Mouse (Mus musculus) forebrain, postnatal 0 days (tissue): ENCODE measurements at regions not wholly inside any gene's neighbourhood (a gene's known extent, or its start where the extent isn't known, plus 50 kb on each side); places are given as distances from the start of the nearest gene placed in this dataset.
"Not testable (repeated sequence)": the region's sequence is repeated elsewhere in the genome, so short reads cannot be mapped to it uniquely, and the experiment has no call there.

Experiments
- ATAC-seq: fragments of 200-750 bp; cut with Nextera tagmentation; 2 replicates; pipeline ENCODE4 v1.8.0; 2017; ENCODE audit warnings: mild to moderate bottlenecking, moderate library complexity
- DNase-seq: peaks from one replicate; pipeline ENCODE4 v3.0.0-alpha.2; 2015
- H3K27ac ChIP-seq: fragments of 300-500 bp; sonication (generic); 2 replicates; pipeline ENCODE4 v1.5.1; 2014; ENCODE audit warnings: low read depth, mild to moderate bottlenecking, antibody characterized with exemption, low read length, moderate library complexity, mixed read lengths
- H3K27me3 ChIP-seq: fragments of 300-500 bp; sonication (generic); 2 replicates; pipeline ENCODE4 v1.6.1; 2014; ENCODE audit warnings: mild to moderate bottlenecking, low read length, mixed read lengths; ENCODE audit not compliant: insufficient read depth
- H3K36me3 ChIP-seq: fragments of 300-500 bp; sonication (generic); 2 replicates; pipeline ENCODE4 v1.6.1; 2014; ENCODE audit warnings: mild to moderate bottlenecking, moderate library complexity; ENCODE audit not compliant: insufficient read depth
- H3K4me1 ChIP-seq: fragments of 300-500 bp; sonication (generic); 2 replicates; pipeline ENCODE4 v1.6.1; 2014; ENCODE audit warnings: antibody characterized with exemption; ENCODE audit not compliant: insufficient read depth
- H3K4me2 ChIP-seq: fragments of 300-500 bp; sonication (generic); 2 replicates; pipeline ENCODE4 v1.6.1; 2014; ENCODE audit warnings: low read depth, mild to moderate bottlenecking, moderate library complexity
- H3K4me3 ChIP-seq: fragments of 300-500 bp; sonication (generic); 2 replicates; pipeline ENCODE4 v1.5.1; 2014; ENCODE audit warnings: low read depth, low read length, mixed read lengths
- H3K9ac ChIP-seq: fragments of 300-500 bp; sonication (generic); 2 replicates; pipeline ENCODE4 v1.6.1; 2014; ENCODE audit warnings: mild to moderate bottlenecking
- H3K9me3 ChIP-seq: fragments of 300-500 bp; sonication (generic); 2 replicates; pipeline ENCODE4 v1.6.1; 2016; ENCODE audit warnings: low read length
- WGBS: fragments of 180-500 bp; shearing (Covaris S2); extraction: QIAGEN DNeasy Blood & Tissue Kit; methylation state at CpG from one replicate; pipeline ENCODE4 v1.1.7; 2014; 5-methylcytosine and 5-hydroxymethylcytosine counted together

- not testable (repeated sequence) for H3K4me1 ChIP-seq, H3K4me3 ChIP-seq, H3K27me3 ChIP-seq, H3K4me2 ChIP-seq, H3K9ac ChIP-seq, DNase-seq, H3K36me3 ChIP-seq, H3K9me3 ChIP-seq, H3K27ac ChIP-seq, ATAC-seq
- no CpG with 5 or more reads among the region's 1 CpGs for WGBS
These were observed 446.2 kb upstream of the Olfr1507 start for GRCm38 (mm10) chr14:52941747-52942146.

- WGBS: no CpG with 5 or more reads among the region's 5 CpGs
- not testable (repeated sequence) for H3K36me3 ChIP-seq
These were observed 424.6 kb upstream of the Olfr1507 start for GRCm38 (mm10) chr14:52920138-52920537.

DNA sequence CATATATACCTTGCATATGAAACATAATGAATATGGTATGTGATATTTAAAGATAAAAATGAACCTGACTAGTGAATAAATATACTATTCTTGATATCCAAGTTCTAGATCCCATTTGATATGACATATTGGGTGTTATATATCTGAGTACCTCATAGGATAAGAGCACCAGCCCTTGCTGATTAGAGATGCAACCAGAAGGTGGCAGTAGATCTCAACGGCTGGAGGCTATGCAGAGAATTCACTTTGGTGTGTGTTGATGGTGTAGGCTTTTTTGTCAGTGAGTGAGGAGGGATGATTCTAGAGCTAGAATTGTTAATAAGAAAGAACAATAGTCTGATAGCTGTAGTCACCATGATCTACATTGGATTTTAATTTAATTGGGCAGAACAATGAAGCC is 418.3 kb upstream of the Olfr1507 start:
- not testable (repeated sequence) for H3K9me3 ChIP-seq, H3K9ac ChIP-seq, H3K4me3 ChIP-seq, ATAC-seq, H3K4me2 ChIP-seq, H3K27me3 ChIP-seq, DNase-seq, H3K27ac ChIP-seq, H3K36me3 ChIP-seq, H3K4me1 ChIP-seq
- no CpG with 5 or more reads among the region's 1 CpGs for WGBS

More at GRCm38 (mm10) chr14:52920138-52920537, 424.6 kb upstream of the Olfr1507 start:
- not testable (repeated sequence) for ATAC-seq, DNase-seq, H3K9ac ChIP-seq, H3K9me3 ChIP-seq, H3K27ac ChIP-seq, H3K4me1 ChIP-seq, H3K27me3 ChIP-seq, H3K4me2 ChIP-seq, H3K4me3 ChIP-seq

DNA sequence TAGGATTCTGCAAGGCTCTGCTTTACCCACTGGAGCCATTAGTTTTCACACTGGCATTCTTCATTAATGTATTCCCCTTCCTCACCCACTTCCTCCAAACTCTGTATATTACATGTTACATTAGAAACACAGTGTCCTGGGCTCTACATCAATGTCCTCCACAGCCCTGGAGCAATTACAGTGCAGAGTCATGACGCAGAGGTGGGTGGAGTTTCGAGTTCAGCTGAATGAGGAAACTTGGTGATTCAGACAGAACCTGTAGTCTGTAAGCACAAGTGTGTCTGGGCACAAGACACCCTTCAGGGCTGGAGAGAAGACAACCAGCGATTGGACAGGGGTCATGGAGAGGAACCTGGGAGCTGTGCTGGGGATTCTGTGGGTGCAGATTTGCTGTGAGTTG is 404.1 kb upstream of the Olfr1507 start:
- no CpG with 5 or more reads among the region's 3 CpGs for WGBS
- DNase-seq: not testable (repeated sequence)

DNA sequence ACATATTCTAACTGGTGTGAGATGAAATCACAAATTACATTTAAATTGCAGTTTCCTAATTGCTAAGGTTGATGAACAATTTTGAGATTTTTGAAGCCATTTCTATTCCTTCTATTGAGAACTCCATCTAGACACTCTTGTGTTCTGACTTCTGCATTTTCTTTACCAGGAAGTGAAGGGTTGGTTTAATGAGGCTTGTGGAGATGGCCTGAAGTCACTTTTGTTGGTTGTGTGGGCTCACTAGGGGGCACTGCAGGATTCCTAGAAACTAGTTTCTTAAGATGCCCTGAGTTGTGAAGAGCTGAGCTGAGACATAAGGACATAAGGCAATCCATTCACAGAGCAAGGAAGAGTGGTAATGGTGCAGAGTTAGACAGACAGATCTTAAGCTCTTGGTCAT is 402.8 kb upstream of the Olfr1507 start:
- not testable (repeated sequence) for H3K36me3 ChIP-seq, H3K4me1 ChIP-seq, H3K27ac ChIP-seq, ATAC-seq, H3K4me3 ChIP-seq, H3K9ac ChIP-seq, DNase-seq, H3K27me3 ChIP-seq, H3K9me3 ChIP-seq, H3K4me2 ChIP-seq

More for the DNA sequence above, 404.1 kb upstream of the Olfr1507 start:
- not testable (repeated sequence) for H3K4me1 ChIP-seq, H3K9me3 ChIP-seq, H3K9ac ChIP-seq, H3K4me3 ChIP-seq, H3K27me3 ChIP-seq, ATAC-seq, H3K4me2 ChIP-seq, H3K27ac ChIP-seq, H3K36me3 ChIP-seq

DNA sequence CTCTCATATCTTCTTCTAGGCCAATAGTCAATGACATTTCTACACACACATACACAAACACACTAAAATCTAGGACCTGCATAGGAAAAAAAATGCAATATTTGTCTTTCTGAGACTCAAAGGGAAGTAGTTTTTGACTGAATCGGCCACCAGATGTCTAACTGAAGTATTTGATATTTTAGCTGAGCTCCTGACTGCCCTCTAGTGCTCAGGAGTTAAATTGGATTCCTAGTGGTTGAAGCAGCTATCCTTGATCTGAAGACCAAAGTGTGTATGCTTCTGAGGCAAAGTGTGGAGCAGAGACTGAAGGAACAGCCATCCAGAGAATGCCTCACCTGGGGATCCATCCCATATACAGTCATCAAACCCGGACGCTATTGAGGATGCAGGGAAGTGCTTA is 384.4 kb upstream of the Olfr1507 start:
- not testable (repeated sequence) for H3K27me3 ChIP-seq, H3K9ac ChIP-seq, ATAC-seq, H3K4me2 ChIP-seq, H3K4me1 ChIP-seq, H3K4me3 ChIP-seq, H3K27ac ChIP-seq, H3K9me3 ChIP-seq, DNase-seq, H3K36me3 ChIP-seq
- no CpG with 5 or more reads among the region's 3 CpGs for WGBS

GRCm38 (mm10) chr14:52863841-52864240 is 368.3 kb upstream of the Olfr1507 start:
- not testable (repeated sequence) for H3K4me2 ChIP-seq, DNase-seq, H3K27me3 ChIP-seq, H3K9ac ChIP-seq, H3K9me3 ChIP-seq, H3K27ac ChIP-seq, H3K4me1 ChIP-seq, H3K4me3 ChIP-seq, H3K36me3 ChIP-seq
- peak; percentile 10; the same call in 1 of the 2 replicates for ATAC-seq
- no CpG with 5 or more reads among the region's 3 CpGs for WGBS

DNA sequence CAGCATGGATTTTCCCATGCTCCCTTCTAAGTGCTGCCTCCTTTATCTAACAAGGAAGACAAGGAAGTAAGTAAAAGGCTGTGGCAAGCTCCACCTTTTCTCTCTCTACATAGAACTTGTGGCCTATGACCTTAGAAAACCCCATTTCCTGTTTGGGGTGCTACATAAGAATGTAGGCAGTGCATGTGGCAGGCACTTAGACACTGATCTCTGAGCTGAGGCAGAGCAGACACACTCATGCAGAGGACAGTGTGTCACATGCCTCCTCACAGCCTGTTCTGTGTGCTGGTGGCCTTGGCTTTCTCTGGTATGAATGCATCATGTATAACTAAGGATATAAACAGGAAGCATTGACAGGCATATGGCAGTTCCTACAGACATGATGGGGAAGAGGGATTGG is 367.6 kb upstream of the Olfr1507 start:
- not testable (repeated sequence) for H3K27ac ChIP-seq, H3K4me2 ChIP-seq, H3K4me1 ChIP-seq, H3K9me3 ChIP-seq, H3K27me3 ChIP-seq, H3K9ac ChIP-seq, DNase-seq, H3K4me3 ChIP-seq, H3K36me3 ChIP-seq
- ATAC-seq: peak; percentile 72

GRCm38 (mm10) chr14:52862491-52862890 is 366.9 kb upstream of the Olfr1507 start:
- not testable (repeated sequence) for H3K4me1 ChIP-seq, H3K27ac ChIP-seq, DNase-seq, H3K36me3 ChIP-seq, H3K4me2 ChIP-seq, H3K27me3 ChIP-seq, H3K9ac ChIP-seq, H3K9me3 ChIP-seq, H3K4me3 ChIP-seq
- ATAC-seq: peak; percentile 48; the same call in 1 of the 2 replicates
- no CpG with 5 or more reads among the region's 20 CpGs for WGBS

DNA sequence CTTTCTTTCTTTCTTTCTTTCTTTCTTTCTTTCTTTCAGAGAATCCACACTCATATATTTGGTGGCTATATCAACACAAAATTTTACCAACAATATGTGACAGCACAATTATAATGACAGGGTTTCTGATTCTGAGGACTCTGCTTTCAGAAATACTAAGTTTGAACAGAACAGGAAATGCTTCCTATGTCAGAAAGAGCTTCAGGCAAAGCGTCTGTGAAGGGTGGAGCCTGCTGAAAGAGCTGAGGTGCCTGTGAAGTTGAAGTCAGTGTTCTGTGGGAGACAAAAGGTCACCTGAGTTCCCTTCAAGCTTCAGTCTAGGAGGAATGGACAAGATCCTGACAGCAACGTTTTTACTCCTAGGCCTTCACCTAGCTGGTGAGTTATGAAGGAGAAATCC is 359.8 kb upstream of the Olfr1507 start:
- H3K4me2 ChIP-seq, H3K9me3 ChIP-seq, ATAC-seq, H3K4me3 ChIP-seq, H3K27me3 ChIP-seq, H3K4me1 ChIP-seq, H3K27ac ChIP-seq, H3K36me3 ChIP-seq, H3K9ac ChIP-seq, DNase-seq: not testable (repeated sequence)
- WGBS: no CpG with 5 or more reads among the region's 2 CpGs

DNA sequence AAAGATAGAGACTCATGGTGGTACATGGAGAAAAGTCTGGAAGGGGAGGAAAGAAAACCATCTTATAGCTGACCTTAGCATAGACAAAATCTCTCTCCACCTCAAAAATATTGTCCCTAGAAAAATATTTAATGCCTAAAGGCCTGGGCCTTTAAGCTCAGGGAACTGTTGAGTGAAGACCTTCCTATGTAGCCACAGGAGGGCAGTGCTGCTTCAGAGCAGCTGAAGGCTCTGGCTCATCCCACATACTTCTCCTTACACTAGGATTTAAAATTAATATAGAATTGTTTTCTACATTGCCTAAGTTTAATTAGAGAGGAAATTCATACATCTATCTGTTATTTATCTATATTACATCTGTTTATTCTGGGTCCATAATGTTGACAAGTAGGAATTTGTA is 358.0 kb upstream of the Olfr1507 start:
- H3K36me3 ChIP-seq, DNase-seq, H3K9ac ChIP-seq, H3K9me3 ChIP-seq, H3K4me2 ChIP-seq, H3K4me3 ChIP-seq, H3K27me3 ChIP-seq, ATAC-seq, H3K4me1 ChIP-seq, H3K27ac ChIP-seq: not testable (repeated sequence)
